Mouse (Mus musculus): Measurements from ENCODE around the gene Ppp2r2d. TPM values are rescaled to one million over a fixed set of nuclear protein-coding genes. Genes with fewer than 3 reads are reported as not detected.

The Ppp2r2d gene
- polyA plus RNA-seq, 1 experiment from 2014 or later = 37.3 TPM

GRCm38 (mm10) chr7:138908768-138909276, 62.9 kb downstream of the Ppp2r2d start:
- H3K36me3 ChIP-seq = no peaks in the 10 kb centered on the region
- H3K27me3 ChIP-seq = no peaks in the 10 kb centered on the region; the same call in 1 of the 2 replicates
- peak overlapping the region; percentile 81 for H3K4me3 ChIP-seq (replicated peaks)
- H3K4me2 ChIP-seq = peak overlapping the region; percentile 80
- WGBS = 7% methylated on average over 10 of the region's 10 CpGs
- H3K9ac ChIP-seq = peak overlapping the region; percentile 84
- H3K27ac ChIP-seq = peak overlapping the region; percentile 87
- H3K4me1 ChIP-seq = peaks cover 44% of the 10 kb centered on the region
- ATAC-seq (replicated peaks; ENCODE audit: low FRiP score) = no peak
- H3K9me3 ChIP-seq (replicated peaks) = no peaks in the 10 kb centered on the region

- ATAC-seq (replicated peaks; ENCODE audit: low FRiP score) = peak; percentile 96
- peak within 1 kb of the TSS; percentile 87 for H3K27ac ChIP-seq
- H3K27me3 ChIP-seq = no peaks in the 10 kb centered on the region; the same call in 1 of the 2 replicates
- H3K9ac ChIP-seq = peak within 1 kb of the TSS; percentile 84
- peak within 1 kb of the TSS; percentile 80 for H3K4me2 ChIP-seq
- peak within 1 kb of the TSS; percentile 81 for H3K4me3 ChIP-seq (replicated peaks)
- H3K4me1 ChIP-seq = peaks cover 41% of the 10 kb centered on the region
- no peaks in the 10 kb centered on the region for H3K9me3 ChIP-seq (replicated peaks)
- under 1% methylated on average over 65 of the region's 66 CpGs for WGBS
- H3K36me3 ChIP-seq = no peaks in the 10 kb centered on the region
These were observed 63.7 kb downstream of the Ppp2r2d start, which contains the start of gene Bnip3 for GRCm38 (mm10) chr7:138909277-138910192. Bnip3 (minus strand) TSS chr7:138909519.

GRCm38 (mm10) chr7:138910193-138910562, 64.3 kb downstream of the Ppp2r2d start:
- ATAC-seq (replicated peaks; ENCODE audit: low FRiP score) = no peak
- peaks cover 38% of the 10 kb centered on the region for H3K4me1 ChIP-seq
- no peaks in the 10 kb centered on the region; the same call in 1 of the 2 replicates for H3K27me3 ChIP-seq
- peak overlapping the region; percentile 80 for H3K4me2 ChIP-seq
- WGBS = 26% methylated on average over 7 of the region's 7 CpGs
- peak overlapping the region; percentile 51; the same call in 1 of the 2 replicates for H3K9ac ChIP-seq
- H3K4me3 ChIP-seq (replicated peaks) = peak overlapping the region; percentile 81
- peak overlapping the region; percentile 87 for H3K27ac ChIP-seq
- no peaks in the 10 kb centered on the region for H3K36me3 ChIP-seq
- no peaks in the 10 kb centered on the region for H3K9me3 ChIP-seq (replicated peaks)

GRCm38 (mm10) chr7:138913616-138914015, 67.7 kb downstream of the Ppp2r2d start:
- 60% methylated on average over 3 of the region's 3 CpGs for WGBS
- Histone ChIP-seq H3K4me3 (replicated peaks) (no peak overlapping the region), H3K4me1 (peaks cover 18% of the 10 kb centered on the region), H3K27ac (no peak overlapping the region), H3K36me3 (no peaks in the 10 kb centered on the region), H3K9me3 (replicated peaks) (no peaks in the 10 kb centered on the region), H3K9ac (no peak overlapping the region), H3K27me3 (no peaks in the 10 kb centered on the region; the same call in 1 of the 2 replicates), H3K4me2 (no peak overlapping the region)
- ATAC-seq (replicated peaks; ENCODE audit: low FRiP score) = no peak

GRCm38 (mm10) chr7:138919156-138919944, 73.5 kb downstream of the Ppp2r2d start:
- peak overlapping the region; percentile 38 for H3K9ac ChIP-seq
- peak overlapping the region; percentile 73 for H3K4me2 ChIP-seq
- H3K4me1 ChIP-seq = peaks cover 11% of the 10 kb centered on the region
- H3K27ac ChIP-seq = peak overlapping the region; percentile 78
- WGBS = under 1% methylated on average over 26 of the region's 26 CpGs
- H3K36me3 ChIP-seq = no peaks in the 10 kb centered on the region
- H3K9me3 ChIP-seq (replicated peaks) = no peaks in the 10 kb centered on the region
- ATAC-seq (replicated peaks; ENCODE audit: low FRiP score) = peak; percentile 88
- H3K4me3 ChIP-seq (replicated peaks) = peak overlapping the region; percentile 41
- H3K27me3 ChIP-seq = no peaks in the 10 kb centered on the region

GRCm38 (mm10) chr7:138921611-138922010, 75.7 kb downstream of the Ppp2r2d start:
- H3K27me3 ChIP-seq = no peaks in the 10 kb centered on the region
- no peaks in the 10 kb centered on the region for H3K9me3 ChIP-seq (replicated peaks)
- peaks cover 11% of the 10 kb centered on the region for H3K4me1 ChIP-seq
- H3K36me3 ChIP-seq = no peaks in the 10 kb centered on the region
- ATAC-seq (replicated peaks; ENCODE audit: low FRiP score) = no peak
- WGBS = 95% methylated on average over 8 of the region's 8 CpGs
- no peak overlapping the region for H3K9ac ChIP-seq
- no peak overlapping the region for H3K27ac ChIP-seq
- H3K4me2 ChIP-seq = no peak overlapping the region
- no peak overlapping the region for H3K4me3 ChIP-seq (replicated peaks)

GRCm38 (mm10) chr7:138923756-138924425, 78.0 kb downstream of the Ppp2r2d start:
- no peak overlapping the region for H3K27ac ChIP-seq
- no peak overlapping the region for H3K4me3 ChIP-seq (replicated peaks)
- no peak overlapping the region for H3K4me2 ChIP-seq
- H3K27me3 ChIP-seq = no peaks in the 10 kb centered on the region
- ATAC-seq (replicated peaks; ENCODE audit: low FRiP score) = no peak
- peaks cover 10% of the 10 kb centered on the region for H3K4me1 ChIP-seq
- 11% methylated on average over 3 of the region's 3 CpGs for WGBS
- no peaks in the 10 kb centered on the region for H3K36me3 ChIP-seq
- no peak overlapping the region for H3K9ac ChIP-seq
- no peaks in the 10 kb centered on the region for H3K9me3 ChIP-seq (replicated peaks)

- no peak for ATAC-seq (replicated peaks; ENCODE audit: low FRiP score)
- no peaks in the 10 kb centered on the region for H3K36me3 ChIP-seq
- 92% methylated on average over 4 of the region's 4 CpGs for WGBS
- no peak overlapping the region for H3K9ac ChIP-seq
- H3K4me2 ChIP-seq = no peak overlapping the region
- no peaks in the 10 kb centered on the region for H3K27me3 ChIP-seq
- H3K4me3 ChIP-seq (replicated peaks) = no peak overlapping the region
- no peaks in the 10 kb centered on the region for H3K4me1 ChIP-seq
- H3K27ac ChIP-seq = no peak overlapping the region
- H3K9me3 ChIP-seq (replicated peaks) = no peaks in the 10 kb centered on the region
These were observed 82.6 kb downstream of the Ppp2r2d start for GRCm38 (mm10) chr7:138928456-138928855.

Other genes with a start within 250 kb of the Ppp2r2d start
- 14.5 and 15.3 TPM in 2 replicates for gene Mapk1ip1, start 194 bp downstream of the Ppp2r2d start, polyA plus RNA-seq (2015; fragmentation: Nextera tagmentation; extraction: Ambion mirVana)
- gene Bnip3, start 63.4 kb downstream of the Ppp2r2d start, polyA plus RNA-seq (2015; fragmentation: Nextera tagmentation; extraction: Ambion mirVana) = 105 and 106 TPM in 2 replicates
- 0.19 and 0.22 TPM in 2 replicates for gene Jakmip3, start 94.7 kb downstream of the Ppp2r2d start, polyA plus RNA-seq (2015; fragmentation: Nextera tagmentation; extraction: Ambion mirVana)
- gene Dpysl4, start 239.9 kb downstream of the Ppp2r2d start, polyA plus RNA-seq (2015; fragmentation: Nextera tagmentation; extraction: Ambion mirVana) = 14.6 and 17.6 TPM in 2 replicates